Comparison of ENCODE assay signal across 9 mouse cellular contexts in genomic region chr9:62346388-62346679, GRCm38 (mm10). TPM values are rescaled to one million over a fixed set of nuclear protein-coding genes. Genes with fewer than 3 reads are reported as not detected.
A peak's percentile ranks its signal among the peaks of the same experiment; 100 is the strongest.
DNase-seq lines count a peak whose midpoint lies in the region; ATAC-seq and TF ChIP-seq lines count a peak whose summit lies in the region.
"Had no signal": no experiment of that assay in that cellular context is flagged by ENCODE, and none has a peak within 500 bp of the region (broad histone marks: within the 10 kb centered on the region; RNA-seq: fewer than 3 reads in every experiment).

No protein-coding gene starts in this region.

- WGBS in hindbrain, embryonic 14.5 days = 78% methylated on average over 6 of the region's 6 CpGs
- WGBS in hindbrain, embryonic 12.5 days = 77% methylated on average over 6 of the region's 6 CpGs
- 72% methylated on average over 6 of the region's 6 CpGs for whole genome bisulfite sequencing in heart, embryonic 14.5 days
- 53% methylated on average over 6 of the region's 6 CpGs for WGBS in liver, embryonic 16.5 days (ENCODE audit: insufficient replicate concordance)

- H3K4me3 ChIP-seq in hindbrain, embryonic 14.5 days (replicated peaks; ENCODE audit: low read length) = no peak overlapping the region
- H3K4me3 ChIP-seq in hindbrain, embryonic 12.5 days = no peak overlapping the region
- H3K4me3 ChIP-seq in G1E (ENCODE audit: low read depth, low read length) = peak overlapping the region; percentile 13; the same call in 1 of the 2 replicates
- H3K4me3 ChIP-seq in heart, embryonic 14.5 days (ENCODE audit: control insufficient read depth in 1 of 2, insufficient read depth in 1 of 2, low read depth in 1 of 2, low read length in 2 of 2) = 0 out of 4 replicates have a peak overlapping the region, but pooled peaks of 1 of the 2 experiments have one; percentile 88
- H3K4me3 ChIP-seq in liver, embryonic 16.5 days (ENCODE audit: low read depth, low read length) = no peak overlapping the region; the same call in 1 of the 2 replicates

- H3K9ac ChIP-seq in hindbrain, embryonic 14.5 days = peak overlapping the region; percentile 97; the same call in 1 of the 2 replicates
- no peak overlapping the region for H3K9ac ChIP-seq in hindbrain, embryonic 12.5 days
- H3K9ac ChIP-seq in heart, embryonic 14.5 days (ENCODE audit: low read length) = peak overlapping the region; percentile 100; the same call in 1 of the 2 replicates
- H3K9ac ChIP-seq in liver, embryonic 16.5 days (ENCODE audit: low read depth, low read length) = no peak overlapping the region

- peaks cover 43% of the 10 kb centered on the region for H3K4me1 ChIP-seq in hindbrain, embryonic 14.5 days (replicated peaks; ENCODE audit: control insufficient read depth, insufficient read depth, low read length)
- peaks cover 54% of the 10 kb centered on the region for H3K4me1 ChIP-seq in hindbrain, embryonic 12.5 days
- peaks cover 63% of the 10 kb centered on the region for H3K4me1 ChIP-seq in G1E (ENCODE audit: insufficient read depth, low read depth, low read length)
- peaks cover 41 to 62% of the 10 kb centered on the region in 2 experiments for H3K4me1 ChIP-seq in heart, embryonic 14.5 days (ENCODE audit: control insufficient read depth in 2 of 2, insufficient read depth in 2 of 2, low read length in 2 of 2)
- peaks cover 51% of the 10 kb centered on the region for H3K4me1 ChIP-seq in liver, embryonic 16.5 days (ENCODE audit: control insufficient read depth, low read depth, low read length)

- no peaks in the 10 kb centered on the region for H3K9me3 ChIP-seq in hindbrain, embryonic 14.5 days (ENCODE audit: control insufficient read depth, low read length)
- no peaks in the 10 kb centered on the region for H3K9me3 ChIP-seq in hindbrain, embryonic 12.5 days (replicated peaks)
- H3K9me3 ChIP-seq in G1E (replicated peaks) = no peaks in the 10 kb centered on the region
- no peaks in the 10 kb centered on the region for H3K9me3 ChIP-seq in heart, embryonic 14.5 days (ENCODE audit: control insufficient read depth, low read length)
- no peaks in the 10 kb centered on the region for H3K9me3 ChIP-seq in liver, embryonic 16.5 days (replicated peaks; ENCODE audit: control insufficient read depth, low read length)

- no peaks in the 10 kb centered on the region for H3K36me3 ChIP-seq in hindbrain, embryonic 14.5 days (replicated peaks; ENCODE audit: control insufficient read depth, insufficient read depth)
- no peaks in the 10 kb centered on the region for H3K36me3 ChIP-seq in hindbrain, embryonic 12.5 days
- H3K36me3 ChIP-seq in G1E (replicated peaks) = peaks cover 61% of the 10 kb centered on the region
- no peaks in the 10 kb centered on the region for H3K36me3 ChIP-seq in heart, embryonic 14.5 days (ENCODE audit: control insufficient read depth, insufficient read depth, low read length)
- no peaks in the 10 kb centered on the region for H3K36me3 ChIP-seq in liver, embryonic 16.5 days (ENCODE audit: control insufficient read depth, insufficient read depth)

- no peak overlapping the region for H3K27ac ChIP-seq in hindbrain, embryonic 14.5 days
- H3K27ac ChIP-seq in hindbrain, embryonic 12.5 days = no peak overlapping the region
- H3K27ac ChIP-seq in heart, embryonic 14.5 days (replicated peaks in 1 of 2; ENCODE audit: control insufficient read depth in 1 of 2, insufficient read depth in 1 of 2, low read depth in 2 of 2, low read length in 2 of 2) = 0 out of 4 replicates have a peak overlapping the region, but pooled peaks have one; percentile 19 to 48
- no peak overlapping the region for H3K27ac ChIP-seq in liver, embryonic 16.5 days (ENCODE audit: low read length)

- ATAC-seq in hindbrain, embryonic 14.5 days (ENCODE audit: low FRiP score) = no peak
- ATAC-seq in hindbrain, embryonic 12.5 days (ENCODE audit: low FRiP score) = no peak
- no peak for ATAC-seq in G1E (ENCODE audit: extremely low read depth, insufficient number of reproducible peaks, low FRiP score, poor library complexity, severe bottlenecking)
- no peak for ATAC-seq in heart, embryonic 14.5 days (ENCODE audit: insufficient number of reproducible peaks, insufficient read depth, low FRiP score, low read depth)
- no peak for ATAC-seq in liver, embryonic 16.5 days (ENCODE audit: low read depth)

- no peak for DNase-seq in hindbrain, embryonic 14.5 days (ENCODE audit: low spot score)
- no peak for DNase-seq in G1E (ENCODE audit: low spot score)
- no peak for DNase-seq in retina, embryonic 14.5 days (ENCODE audit: low spot score)
- DNase-seq in adrenal gland, adult 18-20 months (ENCODE audit: low spot score in 2 of 2) = no peak
- no peak for DNase-seq in c-Kit-positive CD71-positive TER-119-positive erythroid progenitor cells, embryonic 14.5 days (ENCODE audit: low spot score)
- DNase-seq: thymus, postnatal 25 days had no signal

- TF ChIP-seq CTCF in G1E (IDR thresholded peaks at IDR 0.05; ENCODE audit: low read depth, low read length) = no peak

- H3K27me3 ChIP-seq in hindbrain, embryonic 14.5 days (ENCODE audit: control insufficient read depth, insufficient read depth, low read length) = no peaks in the 10 kb centered on the region
- H3K27me3 ChIP-seq in hindbrain, embryonic 12.5 days = no peaks in the 10 kb centered on the region
- no peaks in the 10 kb centered on the region for H3K27me3 ChIP-seq in G1E (ENCODE audit: insufficient read depth, low read length)
- H3K27me3 ChIP-seq in heart, embryonic 14.5 days (ENCODE audit: control insufficient read depth, insufficient read depth, low read length) = no peaks in the 10 kb centered on the region
- H3K27me3 ChIP-seq in liver, embryonic 16.5 days (ENCODE audit: control insufficient read depth, insufficient read depth, low read depth, low read length) = no peaks in the 10 kb centered on the region

- H3K4me2 ChIP-seq in hindbrain, embryonic 14.5 days (replicated peaks) = peak overlapping the region; percentile 76
- no peak overlapping the region for H3K4me2 ChIP-seq in hindbrain, embryonic 12.5 days (replicated peaks)
- peak overlapping the region; percentile 71 for H3K4me2 ChIP-seq in heart, embryonic 14.5 days (ENCODE audit: low read length)
- peak overlapping the region; percentile 98 for H3K4me2 ChIP-seq in liver, embryonic 16.5 days (ENCODE audit: low read depth, low read length)

RNA-seq across cellular contexts. Expression of gene Anp32a, which starts 5.2 kb away (rescaled TPM):
- 73.0 and 85.4 TPM in 2 replicates for polyA plus RNA-seq in hindbrain, embryonic 14.5 days (2014; fragmentation: Nextera tagmentation; extraction: Ambion mirVana)
- 166 and 171 TPM in 2 replicates for polyA plus RNA-seq in hindbrain, embryonic 12.5 days (2016; fragmentation: Nextera tagmentation; extraction: Ambion mirVana)
- 565 and 646 TPM in 2 replicates for total RNA-seq in G1E (2014; fragmentation: Nextera tagmentation)
- 481 and 765 TPM in 2 replicates for total RNA-seq in G1E (2017)
- 246 and 734 TPM in 2 replicates for polyA plus RNA-seq in G1E (2012)
- 92.8 and 109 TPM in 2 replicates for polyA plus RNA-seq in heart, embryonic 14.5 days (2014; fragmentation: Nextera tagmentation; extraction: Ambion mirVana)
- polyA plus RNA-seq in liver, embryonic 16.5 days (2015; fragmentation: Nextera tagmentation; extraction: Ambion mirVana) = 54.2 and 57.5 TPM in 2 replicates
- total RNA-seq in adrenal gland, adult 18-20 months (2021) = 100 to 1,000 TPM; 275 to 337 TPM

Comparison
In these comparisons a context has a peak if more than half of its experiments do, and no peak if none do; other contexts are left out.
1. H3K9ac ChIP-seq: peak in hindbrain, embryonic 14.5 days (single experiment) and heart, embryonic 14.5 days (single experiment); none in hindbrain, embryonic 12.5 days (single experiment) and liver, embryonic 16.5 days (single experiment).
2. H3K27ac ChIP-seq: peak in heart, embryonic 14.5 days (2 of 2); none in hindbrain, embryonic 14.5 days (single experiment), hindbrain, embryonic 12.5 days (single experiment) and liver, embryonic 16.5 days (single experiment).